Mouse (Mus musculus) cerebellum, adult 18-20 months (tissue): Measurements from ENCODE around the gene Hoxd9.

ENCODE experiments used
- DNase-seq, 2 experiments: peaks; one replicate each; pipeline ENCODE4 v3.0.0; 2021

Hoxd9 gene

GRCm38 (mm10) chr2:74734996-74735811 is 37.7 kb downstream of the Hoxd9 start:
- DNase-seq: no peak

GRCm38 (mm10) chr2:74735851-74736687 is 38.5 kb downstream of the Hoxd9 start:
- no peak for DNase-seq

GRCm38 (mm10) chr2:74736688-74737577 is 39.4 kb downstream of the Hoxd9 start:
- DNase-seq: no peak

GRCm38 (mm10) chr2:74737578-74738070 is 40.1 kb downstream of the Hoxd9 start:
- DNase-seq: no peak

- no peak for DNase-seq
Measured at GRCm38 (mm10) chr2:74738623-74739475, 41.3 kb downstream of the Hoxd9 start.

GRCm38 (mm10) chr2:74739476-74739800 is 41.9 kb downstream of the Hoxd9 start:
- no peak for DNase-seq

- no peak for DNase-seq
Measured at GRCm38 (mm10) chr2:74739869-74740268, 42.3 kb downstream of the Hoxd9 start.

GRCm38 (mm10) chr2:74740311-74741091 is 43.0 kb downstream of the Hoxd9 start:
- no peak for DNase-seq

GRCm38 (mm10) chr2:74741252-74741978 is 43.9 kb downstream of the Hoxd9 start:
- no peak for DNase-seq

GRCm38 (mm10) chr2:74741979-74742277 is 44.4 kb downstream of the Hoxd9 start:
- DNase-seq: no peak

- no peak for DNase-seq
Measured at GRCm38 (mm10) chr2:74745540-74746297, 48.2 kb downstream of the Hoxd9 start.

- no peak for DNase-seq
Measured at GRCm38 (mm10) chr2:74746298-74746921, 48.9 kb downstream of the Hoxd9 start.

GRCm38 (mm10) chr2:74747006-74747405 is 49.5 kb downstream of the Hoxd9 start:
- DNase-seq: no peak

GRCm38 (mm10) chr2:74747661-74748141 is 50.2 kb downstream of the Hoxd9 start:
- no peak for DNase-seq

- DNase-seq: no peak
Measured at GRCm38 (mm10) chr2:74748436-74748995, 51.0 kb downstream of the Hoxd9 start.

GRCm38 (mm10) chr2:74749337-74750121 is 52.0 kb downstream of the Hoxd9 start:
- no peak for DNase-seq
